Mouse (Mus musculus): ENCODE data around the gene Gm17660. TPM values are rescaled to one million over a fixed set of nuclear protein-coding genes. Genes with fewer than 3 reads are reported as not detected.

Gene Gm17660
- not detected for polyA plus RNA-seq (2017; shearing (Covaris generic))

DNA sequence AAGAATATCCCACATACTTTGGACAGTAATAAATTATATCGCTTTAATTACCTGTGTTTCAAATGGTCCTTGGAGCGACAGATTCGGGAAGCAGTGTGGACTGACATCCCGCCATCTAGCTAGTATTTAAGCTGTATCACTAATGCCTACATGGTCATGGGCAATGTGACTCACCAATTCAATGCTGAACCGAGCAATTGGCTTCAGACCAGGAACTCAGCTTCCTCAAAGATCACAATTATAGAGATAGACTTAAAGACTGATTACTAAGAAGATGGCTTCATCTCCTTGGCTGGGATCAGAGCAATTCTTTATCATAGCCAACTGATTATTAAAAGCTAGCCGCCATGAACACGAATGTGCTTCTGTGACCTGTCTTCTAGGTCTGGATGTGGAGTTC, at the start of gene Gm17660:
Gene Gm17660 (minus strand): TSS at position 101 of the 400 bp plus-strand sequence.

DNA sequence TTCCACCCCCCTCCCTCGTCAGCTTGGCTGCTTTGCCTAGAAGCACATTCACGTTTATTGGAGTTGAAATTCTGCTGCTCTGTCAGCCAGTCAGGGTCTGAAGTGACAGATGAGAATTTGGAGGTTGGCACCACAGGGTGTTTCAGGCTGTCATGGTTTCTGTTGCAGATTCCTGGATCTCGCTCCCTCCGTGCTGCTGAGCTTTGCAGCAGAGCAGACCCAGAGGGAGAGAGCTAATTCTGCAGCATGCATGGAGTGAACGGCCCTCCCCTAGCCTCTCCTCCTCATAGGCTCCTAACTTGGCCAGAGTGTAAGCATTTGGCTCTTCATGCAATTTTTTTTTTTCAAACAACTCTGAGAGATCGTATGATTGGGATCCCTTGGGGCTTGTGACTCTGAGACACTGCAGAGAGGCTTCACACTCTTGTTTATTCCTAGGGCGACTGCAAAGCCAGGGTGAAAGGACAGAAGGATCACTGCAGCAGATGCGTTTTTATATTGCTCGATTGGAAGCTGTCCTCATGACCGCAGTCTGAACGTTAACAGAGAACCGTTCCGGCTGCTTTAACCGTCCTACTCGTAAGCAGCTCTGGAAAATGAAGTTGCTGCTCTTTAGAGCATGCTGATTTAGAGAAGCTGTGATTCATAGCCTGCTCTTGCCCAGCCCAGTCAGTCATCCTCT, 36.2 kb upstream of the Gm17660 start, which contains the start of gene Sparcl1:
Gene Sparcl1 (minus strand): TSS at position 243 of the 682 bp plus-strand sequence.

DNA sequence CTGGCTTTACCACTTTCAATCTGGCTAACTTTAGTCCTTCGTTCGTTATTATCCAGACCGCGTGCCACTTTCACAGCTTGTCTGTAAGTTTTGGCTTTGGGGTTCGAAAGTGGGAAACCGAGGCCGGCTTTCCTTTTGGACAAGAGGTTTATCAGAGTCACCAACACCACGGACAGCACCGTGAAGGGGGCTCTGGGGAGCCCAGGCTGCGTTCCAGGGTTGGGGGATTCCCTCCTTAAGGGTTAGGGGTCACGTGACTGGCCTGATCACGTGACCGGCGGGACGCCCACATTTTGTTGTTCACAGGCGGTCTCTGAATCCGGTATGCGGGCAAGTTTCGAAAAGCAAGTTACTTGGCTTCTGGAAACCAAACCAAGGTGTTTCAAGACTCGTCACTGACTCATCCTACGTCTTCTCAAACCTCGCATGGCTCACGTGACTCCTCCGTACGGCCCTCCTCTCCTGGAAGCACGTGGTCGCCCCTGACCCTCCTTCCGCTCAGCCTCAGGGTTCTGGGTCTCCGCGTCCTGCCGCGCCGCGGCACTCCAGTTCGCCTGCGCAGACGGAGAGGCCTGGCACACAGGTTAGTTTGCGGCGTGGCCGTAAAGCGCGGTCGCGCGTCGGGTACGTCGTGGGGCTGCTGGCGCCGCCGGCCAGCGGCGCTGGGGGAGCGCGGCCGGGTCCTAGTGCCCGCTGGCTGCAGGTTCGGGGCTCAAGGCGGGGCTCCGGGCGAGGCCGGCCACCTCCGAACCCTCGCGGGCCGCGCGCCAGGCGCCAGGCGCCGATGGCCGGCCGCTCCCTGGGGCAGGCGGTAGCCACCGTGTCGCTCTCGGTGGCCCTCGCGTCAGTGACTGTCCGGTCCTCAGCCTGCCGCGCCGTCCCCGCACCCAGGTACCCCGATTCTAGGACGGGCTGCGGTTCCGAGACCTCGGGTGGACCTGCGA, 30.9 kb downstream of the Gm17660 start, which contains the start of gene Nudt9:
Gene Nudt9 (plus strand): TSS at position 51 of the 944 bp plus-strand sequence.

DNA sequence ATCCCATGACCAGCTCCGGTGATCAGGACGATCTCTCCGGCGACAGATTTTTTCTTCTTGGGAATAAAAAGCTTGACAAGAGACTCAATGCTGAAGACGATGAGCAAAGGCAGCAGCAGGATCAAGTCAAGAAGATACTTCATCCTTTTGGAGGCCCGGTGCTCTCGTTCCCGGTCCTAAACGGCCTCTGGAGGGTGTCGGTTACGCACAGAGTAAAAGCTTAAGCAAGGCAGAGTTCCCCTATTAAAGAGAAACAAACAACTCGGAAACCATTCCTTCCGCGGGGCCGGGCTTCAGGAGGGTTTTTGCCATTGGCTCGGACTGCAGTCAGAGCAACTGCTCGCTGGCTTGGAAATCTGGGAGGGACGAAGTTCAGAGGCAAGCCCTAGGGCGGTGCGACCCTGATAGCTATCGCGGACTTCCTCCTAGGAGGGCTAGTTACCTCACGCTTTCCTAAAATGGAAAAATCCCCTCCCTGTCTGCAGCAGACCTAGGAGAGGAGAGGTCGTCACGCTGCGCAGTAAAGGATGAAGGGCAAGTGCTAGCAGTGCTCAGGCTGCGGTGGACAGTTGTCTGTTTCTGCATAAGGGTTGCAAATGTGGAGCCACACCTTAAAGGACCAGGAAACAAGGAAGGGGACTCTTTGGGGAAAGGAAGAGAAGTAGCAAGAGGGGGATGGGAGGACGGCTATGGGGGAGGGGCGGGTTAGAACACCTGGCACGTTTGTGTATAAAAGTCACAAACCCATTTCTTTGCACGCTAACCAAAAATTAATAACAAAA, 55.6 kb downstream of the Gm17660 start, which contains the start of gene Hsd17b11:
Gene Hsd17b11 (minus strand): TSS at position 323 of the 782 bp plus-strand sequence.

Other genes starting within 250 kb of the Gm17660 start
- gene Klhl8, start 166.3 kb downstream of the Gm17660 start, polyA plus RNA-seq (2017; shearing (Covaris generic)), result 1 to 10 TPM; 2.4 to 2.8 TPM
- not detected for gene Hsd17b13, start 100.2 kb downstream of the Gm17660 start, polyA plus RNA-seq (2017; shearing (Covaris generic))
- gene Hsd17b11, start 55.7 kb downstream of the Gm17660 start, polyA plus RNA-seq (2017; shearing (Covaris generic)), result 1 to 10 TPM; 2.7 to 4.3 TPM
- 10 to 100 TPM; 41.0 to 56.3 TPM for gene Nudt9, start 31.3 kb downstream of the Gm17660 start, polyA plus RNA-seq (2017; shearing (Covaris generic))
- under 1 TPM in 1 of 2 experiments, not detected in 1; 0.10 TPM for gene Sparcl1, start 36.1 kb upstream of the Gm17660 start, polyA plus RNA-seq (2017; shearing (Covaris generic))
- not detected for gene Dspp, start 93.1 kb upstream of the Gm17660 start, polyA plus RNA-seq (2017; shearing (Covaris generic))
- gene Dmp1, start 125.0 kb upstream of the Gm17660 start, polyA plus RNA-seq (2017; shearing (Covaris generic)), result not detected
- under 1 TPM in 1 of 2 experiments, not detected in 1; 0.11 TPM for gene Ibsp, start 221.6 kb upstream of the Gm17660 start, polyA plus RNA-seq (2017; shearing (Covaris generic))
- not detected for gene Mepe, start 247.7 kb upstream of the Gm17660 start, polyA plus RNA-seq (2017; shearing (Covaris generic))